Mouse (Mus musculus) brain, embryonic 14.5 days (tissue): ENCODE measurements around the gene Chst12.

Source experiments
- CTCF ChIP-seq: fragments of 200-500 bp; IDR thresholded peaks from 2 replicates; pipeline ENCODE4 v1.5.1; 2012; ENCODE audit warnings: inconsistent platforms, mild to moderate bottlenecking, moderate library complexity, borderline replicate concordance; ENCODE audit not compliant: insufficient read depth, insufficient read length; ENCODE audit errors: extremely low read depth
- POLR2A ChIP-seq: fragments of 200-500 bp; IDR thresholded peaks from 2 replicates; pipeline ENCODE4 v1.6.1; 2012; ENCODE audit warnings: mild to moderate bottlenecking, inconsistent platforms, borderline replicate concordance; ENCODE audit not compliant: poor library complexity, insufficient read depth, insufficient read length, severe bottlenecking; ENCODE audit errors: extremely low read depth

DNA sequence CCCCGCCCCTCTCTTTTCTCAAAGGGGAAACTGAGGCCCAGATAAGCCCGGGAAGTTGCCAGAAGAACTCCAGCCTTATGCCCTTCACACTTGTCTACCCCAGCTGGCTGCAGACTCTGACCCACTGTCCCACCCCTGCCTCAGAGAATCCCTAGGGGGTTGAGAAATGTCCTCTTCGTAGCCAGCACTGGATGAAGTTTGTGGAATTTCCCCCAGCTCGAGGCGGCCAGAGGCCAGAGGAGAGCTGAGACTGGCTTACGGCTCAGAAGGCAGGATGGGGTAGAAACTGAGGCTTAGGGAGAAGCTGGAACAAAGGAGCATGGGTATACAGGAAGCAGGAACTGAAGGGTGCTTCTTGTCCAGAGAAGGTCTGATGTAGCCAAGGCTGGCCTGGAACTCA, 67.3 kb downstream of the Chst12 start:
- TF ChIP-seq CTCF (no peak), POLR2A (no peak)
